29 mouse cellular contexts compared by ENCODE assay signal in genomic region chr1:88464109-88464905, GRCm38 (mm10). TPM values are rescaled to one million over a fixed set of nuclear protein-coding genes. Genes with fewer than 3 reads are reported as not detected.
DNase-seq lines count a peak whose midpoint lies in the region; ATAC-seq and TF ChIP-seq lines count a peak whose summit lies in the region.
"Had no signal": no experiment of that assay in that cellular context is flagged by ENCODE, and none has a peak within 500 bp of the region (broad histone marks: within the 10 kb centered on the region; RNA-seq: fewer than 3 reads in every experiment).

No protein-coding gene starts in this region.

- TF ChIP-seq CTCF in intestine, postnatal 0 days (IDR thresholded peaks at IDR 0.05; ENCODE audit: low read depth) = no peak

- no peak overlapping the region for H3K9ac ChIP-seq in lung, embryonic 16.5 days (ENCODE audit: low read length)
- no peak overlapping the region for H3K9ac ChIP-seq in intestine, postnatal 0 days (ENCODE audit: low read depth, low read length)
- H3K9ac ChIP-seq: embryonic facial prominence, embryonic 15.5 days; heart, embryonic 15.5 days; hindbrain, embryonic 14.5 days; kidney, embryonic 15.5 days; liver, embryonic 15.5 days; midbrain, embryonic 13.5 days; neural tube, embryonic 12.5 days had no signal

- no peaks in the 10 kb centered on the region for H3K27me3 ChIP-seq in lung, embryonic 16.5 days (ENCODE audit: control insufficient read depth, insufficient read depth, low read depth, low read length)
- H3K27me3 ChIP-seq in intestine, postnatal 0 days (replicated peaks; ENCODE audit: control insufficient read depth, insufficient read depth, low read length) = no peaks in the 10 kb centered on the region
- H3K27me3 ChIP-seq: embryonic facial prominence, embryonic 15.5 days; heart, embryonic 15.5 days; kidney, embryonic 15.5 days; liver, embryonic 15.5 days; midbrain, embryonic 13.5 days; neural tube, embryonic 12.5 days had no signal

- peak overlapping the region; percentile 51 for H3K27ac ChIP-seq in lung, embryonic 16.5 days (ENCODE audit: low read length)
- no peak overlapping the region for H3K27ac ChIP-seq in intestine, postnatal 0 days (ENCODE audit: low read depth, low read length)
- H3K27ac ChIP-seq: gastrocnemius, adult 2 months; heart, embryonic 15.5 days; hindbrain, embryonic 14.5 days; kidney, embryonic 15.5 days; limb, embryonic 10.5 days; liver, embryonic 15.5 days; midbrain, embryonic 13.5 days; neural tube, embryonic 12.5 days had no signal

- H3K4me1 ChIP-seq in lung, embryonic 16.5 days (replicated peaks; ENCODE audit: control insufficient read depth, insufficient read depth, low read length) = peaks cover 14% of the 10 kb centered on the region
- no peaks in the 10 kb centered on the region for H3K4me1 ChIP-seq in intestine, postnatal 0 days (replicated peaks; ENCODE audit: control insufficient read depth, insufficient read depth, low read length)
- H3K4me1 ChIP-seq: liver, embryonic 15.5 days had no signal

- no peak overlapping the region for H3K4me3 ChIP-seq in lung, embryonic 16.5 days (ENCODE audit: low read length)
- H3K4me3 ChIP-seq in intestine, postnatal 0 days (ENCODE audit: low read depth, low read length) = no peak overlapping the region
- H3K4me3 ChIP-seq: embryonic facial prominence, embryonic 15.5 days; gastrocnemius, adult 2 months; heart, embryonic 15.5 days; kidney, embryonic 15.5 days; limb, embryonic 10.5 days; liver, embryonic 15.5 days; megakaryocyte, embryonic 14.5 days; midbrain, embryonic 13.5 days; neural tube, embryonic 12.5 days had no signal

- WGBS in lung, embryonic 16.5 days = 68% methylated on average over 6 of the region's 6 CpGs
- WGBS in intestine, postnatal 0 days = 57% methylated on average over 6 of the region's 6 CpGs

- DNase-seq in lung, adult 18-20 months = no peak
- DNase-seq in ZHBTc4 (ENCODE audit: low read depth, low spot score) = peak; percentile 93
- no peak for DNase-seq in ovary, postnatal 36 days (ENCODE audit: low spot score)
- no peak for DNase-seq in kidney, postnatal 4 days
- DNase-seq in adrenal gland, postnatal 36 days = no peak
- DNase-seq: adrenal gland, adult 8-10 months; cerebellum, adult 2 months; cerebellum, postnatal 25 days; gastrocnemius, adult 2 months; heart, postnatal 36 days; liver; thymus, postnatal 36 days had no signal

- no peak for ATAC-seq in lung, embryonic 16.5 days (ENCODE audit: low read depth)
- peak; percentile 78 for ATAC-seq in intestine, postnatal 0 days
- ATAC-seq: forebrain, embryonic 14.5 days; inflammation-experienced regulatory T-cells, adult 6 months; midbrain, embryonic 13.5 days had no signal

- no peaks in the 10 kb centered on the region for H3K36me3 ChIP-seq in lung, embryonic 16.5 days (ENCODE audit: control insufficient read depth, insufficient read depth, low read length)
- no peaks in the 10 kb centered on the region for H3K36me3 ChIP-seq in intestine, postnatal 0 days (ENCODE audit: control insufficient read depth, insufficient read depth)
- H3K36me3 ChIP-seq: embryonic facial prominence, embryonic 15.5 days; heart, embryonic 15.5 days; kidney, embryonic 15.5 days; limb, embryonic 10.5 days; liver, embryonic 15.5 days; midbrain, embryonic 13.5 days; neural tube, embryonic 12.5 days had no signal

- H3K9me3 ChIP-seq in lung, embryonic 16.5 days (ENCODE audit: control insufficient read depth, low read length) = no peaks in the 10 kb centered on the region
- H3K9me3 ChIP-seq in intestine, postnatal 0 days (ENCODE audit: control insufficient read depth) = no peaks in the 10 kb centered on the region
- H3K9me3 ChIP-seq: embryonic facial prominence, embryonic 15.5 days; heart, embryonic 15.5 days; kidney, embryonic 15.5 days; limb, embryonic 10.5 days; liver, embryonic 15.5 days; midbrain, embryonic 13.5 days; neural tube, embryonic 12.5 days had no signal

- no peak overlapping the region for H3K4me2 ChIP-seq in lung, embryonic 16.5 days (ENCODE audit: low read depth, low read length)
- no peak overlapping the region for H3K4me2 ChIP-seq in intestine, postnatal 0 days (replicated peaks; ENCODE audit: low read depth)
- H3K4me2 ChIP-seq: embryonic facial prominence, embryonic 15.5 days; heart, embryonic 15.5 days; hindbrain, embryonic 14.5 days; kidney, embryonic 15.5 days; liver, embryonic 15.5 days; midbrain, embryonic 13.5 days; neural tube, embryonic 12.5 days had no signal

RNA-seq across cellular contexts. Expression of gene Glrp1, which starts 45.6 kb away (rescaled TPM):
- polyA plus RNA-seq in lung, embryonic 16.5 days (2015; fragmentation: Nextera tagmentation; extraction: Ambion mirVana) = 0.21 and 0.28 TPM in 2 replicates
- polyA plus RNA-seq in intestine, postnatal 0 days (2015; fragmentation: Nextera tagmentation; extraction: Ambion mirVana) = not detected in 2 replicates
- not detected for total RNA-seq in adrenal gland, postnatal 36 days (2021)
- total RNA-seq: adrenal gland, adult 8-10 months; gastrocnemius, adult 2 months; heart, postnatal 36 days; layer of hippocampus, postnatal 14 days; monocyte, adult 5-6 weeks had no signal
- polyA plus RNA-seq: forebrain, embryonic 14.5 days; hindbrain, embryonic 14.5 days; inflammation-experienced regulatory T-cells, adult 6 months; kidney, embryonic 15.5 days; limb, embryonic 10.5 days; midbrain, embryonic 13.5 days; neural tube, embryonic 12.5 days; spleen, adult 2 months had no signal

RNA-seq across cellular contexts. Expression of gene Spp2, which starts 57.5 kb away (rescaled TPM):
- polyA plus RNA-seq in lung, embryonic 16.5 days (2015; fragmentation: Nextera tagmentation; extraction: Ambion mirVana) = 0.60 and 7.5 TPM in 2 replicates
- polyA plus RNA-seq in intestine, postnatal 0 days (2015; fragmentation: Nextera tagmentation; extraction: Ambion mirVana) = 121 and 131 TPM in 2 replicates
- not detected for total RNA-seq in adrenal gland, postnatal 36 days (2021)
- total RNA-seq: adrenal gland, adult 8-10 months; gastrocnemius, adult 2 months; heart, postnatal 36 days; layer of hippocampus, postnatal 14 days; monocyte, adult 5-6 weeks had no signal
- polyA plus RNA-seq: embryonic facial prominence, embryonic 15.5 days; gonadal fat pad, adult 2 months; inflammation-experienced regulatory T-cells, adult 6 months; limb, embryonic 10.5 days; neural tube, embryonic 12.5 days had no signal

Comparison
In these comparisons a context has a peak if more than half of its experiments do, and no peak if none do; other contexts are left out.
1. RNA of gene Spp2, which starts 57.5 kb away (polyA plus RNA-seq): 121 to 131 TPM in intestine, postnatal 0 days; 0.60 to 7.5 TPM in lung, embryonic 16.5 days; every median in the first group is over 10 times any median in the second.